Mouse (Mus musculus) stomach, embryonic 16.5 days (tissue): ENCODE measurements at regions not wholly inside any gene's neighbourhood (a gene's known extent, or its start where the extent isn't known, plus 50 kb on each side); places are given as distances from the start of the nearest gene placed in this dataset.

Experiments used
- ATAC-seq: fragments of 200-750 bp; cut with Nextera tagmentation; 2 replicates; pipeline ENCODE4 v1.8.0; 2017; ENCODE audit warnings: moderate number of reproducible peaks, moderate TSS enrichment; ENCODE audit not compliant: insufficient read depth, low FRiP score
- H3K27ac ChIP-seq: fragments of 300-500 bp; sonication (generic); 2 replicates; pipeline ENCODE4 v1.5.1; 2014; ENCODE audit warnings: low read length
- H3K27me3 ChIP-seq: fragments of 300-500 bp; sonication (generic); 2 replicates; pipeline ENCODE4 v1.6.1; 2014; ENCODE audit warnings: low read length, control low read depth, mixed read lengths; ENCODE audit not compliant: control insufficient read depth, insufficient read depth
- H3K36me3 ChIP-seq: fragments of 300-500 bp; sonication (generic); 2 replicates; pipeline ENCODE4 v1.6.1; 2014; ENCODE audit warnings: low read length; ENCODE audit not compliant: control insufficient read depth, insufficient read depth
- H3K4me1 ChIP-seq: fragments of 300-500 bp; sonication (generic); 2 replicates; pipeline ENCODE4 v1.6.1; 2014; ENCODE audit warnings: low read length, control low read depth, mixed read lengths; ENCODE audit not compliant: control insufficient read depth, insufficient read depth
- H3K4me2 ChIP-seq: fragments of 300-500 bp; sonication (generic); 2 replicates; pipeline ENCODE4 v1.6.1; 2014; ENCODE audit warnings: low read depth, low read length, mixed read lengths
- H3K4me3 ChIP-seq: fragments of 300-500 bp; sonication (generic); replicated peaks from 2 replicates; pipeline ENCODE4 v1.5.1; 2014; ENCODE audit warnings: mild to moderate bottlenecking, low read length
- H3K9ac ChIP-seq: fragments of 300-500 bp; sonication (generic); 2 replicates; pipeline ENCODE4 v1.6.1; 2014; ENCODE audit warnings: low read length
- H3K9me3 ChIP-seq: fragments of 300-500 bp; sonication (generic); replicated peaks from 2 replicates; pipeline ENCODE4 v1.6.1; 2016; ENCODE audit warnings: low read length, control low read depth; ENCODE audit not compliant: control insufficient read depth
- WGBS: fragments of 180-500 bp; shearing (Covaris S2); extraction: QIAGEN DNeasy Blood & Tissue Kit; methylation state at CpG from one replicate; pipeline ENCODE4 v1.1.7; 2014; 5-methylcytosine and 5-hydroxymethylcytosine counted together

DNA sequence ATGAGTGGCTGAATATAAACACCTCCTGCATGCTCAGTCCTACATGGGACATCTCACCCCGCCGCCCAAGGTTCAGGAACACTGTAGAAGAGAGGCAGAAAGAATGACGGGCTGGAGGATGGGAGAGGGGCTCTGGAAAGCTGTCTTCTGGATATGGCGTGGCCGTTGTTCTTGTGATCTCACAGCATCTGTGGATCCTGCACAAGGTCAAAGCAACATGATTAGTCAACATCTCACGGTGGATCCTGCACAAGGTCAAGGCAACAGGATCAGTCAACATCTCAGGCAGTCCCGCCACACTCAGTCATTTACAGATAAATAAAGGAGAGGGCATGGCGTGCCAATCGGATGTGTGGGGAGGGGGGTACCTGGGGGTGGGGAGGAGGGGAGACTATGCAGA, 184.7 kb upstream of the Sulf2 start:
- WGBS: 75% methylated on average over 9 of the region's 9 CpGs
- no peaks in the 10 kb centered on the region for H3K9me3 ChIP-seq
- no peaks in the 10 kb centered on the region for H3K36me3 ChIP-seq
- no peak overlapping the region for H3K4me2 ChIP-seq
- no peaks in the 10 kb centered on the region for H3K27me3 ChIP-seq
- no peak overlapping the region for H3K4me3 ChIP-seq
- peaks cover 27% of the 10 kb centered on the region for H3K4me1 ChIP-seq
- no peak overlapping the region for H3K27ac ChIP-seq
- H3K9ac ChIP-seq: no peak overlapping the region
- ATAC-seq: no peak

GRCm38 (mm10) chr2:166339427-166339826, 184.0 kb upstream of the Sulf2 start:
- WGBS: 87% methylated on average over 5 of the region's 5 CpGs
- no peak for ATAC-seq
- H3K27ac ChIP-seq: peak overlapping the region; percentile 80

GRCm38 (mm10) chr2:166338396-166339085, 183.1 kb upstream of the Sulf2 start:
- ATAC-seq: peak; percentile 62

More at GRCm38 (mm10) chr2:166339427-166339826, 184.0 kb upstream of the Sulf2 start:
- Histone ChIP-seq H3K27me3 (no peaks in the 10 kb centered on the region), H3K4me2 (no peak overlapping the region), H3K4me1 (peaks cover 31% of the 10 kb centered on the region), H3K9ac (no peak overlapping the region), H3K36me3 (no peaks in the 10 kb centered on the region), H3K4me3 (no peak overlapping the region), H3K9me3 (no peaks in the 10 kb centered on the region)

GRCm38 (mm10) chr2:166337666-166338065, 182.2 kb upstream of the Sulf2 start:
- Histone ChIP-seq H3K36me3 (no peaks in the 10 kb centered on the region), H3K27ac (peak overlapping the region; percentile 83), H3K9ac (0 out of 2 replicates have a peak overlapping the region, but pooled peaks have one; percentile 12), H3K4me1 (peaks cover 34% of the 10 kb centered on the region), H3K4me3 (no peak overlapping the region), H3K4me2 (no peak overlapping the region), H3K27me3 (no peaks in the 10 kb centered on the region), H3K9me3 (no peaks in the 10 kb centered on the region)
- 62% methylated on average over 7 of the region's 7 CpGs for WGBS
- ATAC-seq: no peak

More at GRCm38 (mm10) chr2:166338396-166339085, 183.1 kb upstream of the Sulf2 start:
- Histone ChIP-seq H3K4me2 (no peak overlapping the region), H3K4me1 (peaks cover 32% of the 10 kb centered on the region), H3K27me3 (no peaks in the 10 kb centered on the region), H3K4me3 (no peak overlapping the region), H3K27ac (peak overlapping the region; percentile 80), H3K9me3 (no peaks in the 10 kb centered on the region), H3K36me3 (no peaks in the 10 kb centered on the region), H3K9ac (no peak overlapping the region)
- WGBS: 24% methylated on average over 11 of the region's 11 CpGs

DNA sequence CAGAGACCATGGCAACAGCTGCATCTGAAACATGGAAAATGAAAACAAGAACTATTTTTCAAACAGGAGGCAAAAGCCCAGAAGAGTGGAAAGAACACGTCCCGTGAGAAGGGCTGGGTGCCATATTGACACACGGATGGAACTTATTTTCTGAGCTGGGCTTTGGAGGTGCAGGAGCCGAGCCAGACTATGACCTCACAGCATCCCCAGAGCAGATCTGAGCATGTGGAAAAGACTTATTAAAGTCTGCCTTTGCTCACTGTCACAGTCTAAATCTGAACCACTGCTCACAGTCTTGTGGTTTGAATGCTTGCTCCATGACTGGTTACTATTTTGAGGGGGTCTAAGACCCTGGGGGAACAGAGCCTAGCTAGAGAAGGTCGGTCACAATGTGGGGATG, 180.2 kb upstream of the Sulf2 start:
- H3K4me1 ChIP-seq: peaks cover 30% of the 10 kb centered on the region
- H3K4me2 ChIP-seq: no peak overlapping the region
- no peaks in the 10 kb centered on the region for H3K36me3 ChIP-seq
- H3K9ac ChIP-seq: no peak overlapping the region
- WGBS: 52% methylated on average over 5 of the region's 5 CpGs
- no peaks in the 10 kb centered on the region for H3K27me3 ChIP-seq
- peak; percentile 49; the same call in 1 of the 2 replicates for ATAC-seq
- no peaks in the 10 kb centered on the region for H3K9me3 ChIP-seq
- peak overlapping the region; percentile 65 for H3K27ac ChIP-seq
- no peak overlapping the region for H3K4me3 ChIP-seq

DNA sequence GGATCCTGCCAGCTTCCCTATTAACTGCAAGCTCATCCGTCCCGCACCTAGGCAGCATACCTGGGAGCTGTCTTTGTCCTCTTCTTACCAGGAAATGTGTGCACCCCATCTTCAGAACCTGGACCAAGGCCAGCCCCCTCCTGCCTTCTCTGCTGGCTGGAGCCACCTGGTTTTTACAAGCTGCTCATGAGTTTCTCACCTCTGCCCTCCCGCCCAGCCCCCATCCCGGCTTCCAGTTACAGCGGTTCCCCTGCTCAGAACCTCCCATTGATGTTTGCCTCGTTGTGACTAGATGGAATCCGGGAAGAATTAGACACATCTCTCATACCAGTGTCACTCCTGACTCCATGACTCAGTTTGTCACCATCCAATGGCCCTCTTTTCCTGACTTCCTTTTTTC, 179.1 kb upstream of the Sulf2 start:
- Histone ChIP-seq H3K9ac (no peak overlapping the region), H3K27me3 (no peaks in the 10 kb centered on the region), H3K4me3 (no peak overlapping the region), H3K9me3 (no peaks in the 10 kb centered on the region), H3K4me1 (peaks cover 30% of the 10 kb centered on the region), H3K36me3 (no peaks in the 10 kb centered on the region), H3K27ac (peak overlapping the region; percentile 77), H3K4me2 (no peak overlapping the region)
- WGBS: 38% methylated on average over 7 of the region's 7 CpGs
- no peak for ATAC-seq

DNA sequence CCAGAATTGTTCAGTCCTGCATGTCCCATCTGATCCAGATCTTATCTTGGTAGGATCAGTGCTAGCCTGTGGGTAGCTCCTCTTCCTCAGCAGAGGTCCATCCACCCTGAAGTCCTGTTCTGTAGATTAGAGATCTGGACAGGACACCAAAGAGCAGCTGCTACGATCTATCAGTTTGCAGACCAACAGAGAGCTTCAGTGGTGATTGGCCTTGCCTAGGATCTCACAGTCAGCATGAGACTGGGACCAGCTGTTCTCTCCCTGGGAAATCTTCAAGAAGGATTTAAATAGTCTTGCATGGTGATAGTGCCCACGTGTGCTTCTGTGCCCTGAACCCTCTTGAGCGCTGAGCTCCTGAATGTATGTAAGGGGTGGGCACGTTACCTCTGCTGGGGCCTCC, 178.4 kb upstream of the Sulf2 start:
- no peak overlapping the region for H3K9ac ChIP-seq
- ATAC-seq: no peak
- no peak overlapping the region for H3K4me3 ChIP-seq
- WGBS: 50% methylated on average over 4 of the region's 4 CpGs
- H3K4me2 ChIP-seq: no peak overlapping the region
- no peaks in the 10 kb centered on the region for H3K27me3 ChIP-seq
- no peaks in the 10 kb centered on the region for H3K36me3 ChIP-seq
- no peaks in the 10 kb centered on the region for H3K9me3 ChIP-seq
- H3K27ac ChIP-seq: peak overlapping the region; percentile 77
- peaks cover 25% of the 10 kb centered on the region for H3K4me1 ChIP-seq

GRCm38 (mm10) chr2:166332748-166333417, 177.4 kb upstream of the Sulf2 start:
- Histone ChIP-seq H3K27me3 (no peaks in the 10 kb centered on the region), H3K9ac (no peak overlapping the region), H3K9me3 (no peaks in the 10 kb centered on the region), H3K4me2 (no peak overlapping the region), H3K4me3 (no peak overlapping the region), H3K27ac (peak overlapping the region; percentile 77), H3K36me3 (no peaks in the 10 kb centered on the region), H3K4me1 (peaks cover 22% of the 10 kb centered on the region)
- ATAC-seq: peak; percentile 66
- WGBS: 32% methylated on average over 13 of the region's 13 CpGs

- Histone ChIP-seq H3K4me3 (no peak overlapping the region), H3K9ac (no peak overlapping the region), H3K4me1 (peaks cover 22% of the 10 kb centered on the region), H3K27me3 (no peaks in the 10 kb centered on the region), H3K27ac (no peak overlapping the region), H3K36me3 (no peaks in the 10 kb centered on the region), H3K4me2 (no peak overlapping the region), H3K9me3 (no peaks in the 10 kb centered on the region)
- 93% methylated on average over 4 of the region's 4 CpGs for WGBS
- no peak for ATAC-seq
Measured at GRCm38 (mm10) chr2:166331192-166331591, 175.7 kb upstream of the Sulf2 start.
